In genomic region chr17:27155752-27156151, GRCm38 (mm10) we compare ENCODE assay signal across 26 mouse cellular contexts. TPM values are rescaled to one million over a fixed set of nuclear protein-coding genes. Genes with fewer than 3 reads are reported as not detected.
DNase-seq lines count a peak whose midpoint lies in the region; ATAC-seq and TF ChIP-seq lines count a peak whose summit lies in the region.
"Had no signal": no experiment of that assay in that cellular context is flagged by ENCODE, and none has a peak within 500 bp of the region (broad histone marks: within the 10 kb centered on the region; RNA-seq: fewer than 3 reads in every experiment).

No protein-coding gene starts in this region.

- TF ChIP-seq EP300 in heart, postnatal 0 days (IDR thresholded peaks at IDR 0.05; ENCODE audit: low read depth): no peak

- TF ChIP-seq CTCF in gastrocnemius, adult 2 months (IDR thresholded peaks at IDR 0.05): no peak
- TF ChIP-seq CTCF in heart, postnatal 0 days (IDR thresholded peaks at IDR 0.05; ENCODE audit: low read depth): no peak

- H3K9ac ChIP-seq in heart, postnatal 0 days (replicated peaks; ENCODE audit: low read depth, low read length): no peak overlapping the region
- no peak overlapping the region for H3K9ac ChIP-seq in midbrain, embryonic 11.5 days (ENCODE audit: low read length)
- H3K9ac ChIP-seq: forebrain, embryonic 12.5 days; forebrain, embryonic 15.5 days; hindbrain, embryonic 15.5 days; intestine, embryonic 15.5 days had no signal

- no peaks in the 10 kb centered on the region for H3K9me3 ChIP-seq in heart, postnatal 0 days (replicated peaks; ENCODE audit: control insufficient read depth, low read length)
- no peaks in the 10 kb centered on the region for H3K9me3 ChIP-seq in midbrain, embryonic 10.5 days (replicated peaks)
- no peaks in the 10 kb centered on the region for H3K9me3 ChIP-seq in midbrain, embryonic 11.5 days (ENCODE audit: control insufficient read depth, low read length)
- H3K9me3 ChIP-seq: forebrain, embryonic 12.5 days; forebrain, embryonic 15.5 days; hindbrain, embryonic 15.5 days; intestine, embryonic 15.5 days had no signal

- no peak overlapping the region for H3K4me2 ChIP-seq in heart, postnatal 0 days (ENCODE audit: low read depth, low read length)
- H3K4me2 ChIP-seq in midbrain, embryonic 11.5 days: no peak overlapping the region
- H3K4me2 ChIP-seq: forebrain, embryonic 12.5 days; forebrain, embryonic 15.5 days; heart, embryonic 11.5 days; hindbrain, embryonic 15.5 days; intestine, embryonic 15.5 days had no signal

- DNase-seq in gastrocnemius, adult 2 months: no peak
- DNase-seq in gastrocnemius, postnatal 4 days (ENCODE audit: low spot score in 2 of 2): no peak
- DNase-seq in heart, postnatal 0 days (ENCODE audit: low spot score): no peak
- DNase-seq in heart, adult 8-10 months (ENCODE audit: low spot score): no peak
- DNase-seq in midbrain, embryonic 10.5 days (ENCODE audit: low spot score): no peak
- DNase-seq in midbrain, embryonic 11.5 days (ENCODE audit: low spot score, missing footprints): no peak
- DNase-seq in left cerebral cortex, postnatal 4 days: no peak
- DNase-seq: adrenal gland, postnatal 10 days; adrenal gland, postnatal 36 days; B cell, adult 2 months; cerebellum, adult 18-20 months; cerebellum, adult 9-10 months; cerebellum, postnatal 14 days; gastrocnemius, postnatal 10 days; gastrocnemius, postnatal 36 days; heart, adult 18-20 months; kidney, adult 11 months had no signal

- H3K27ac ChIP-seq in gastrocnemius, adult 2 months: peak overlapping the region; percentile 95
- H3K27ac ChIP-seq in heart, postnatal 0 days (ENCODE audit: low read depth): peak overlapping the region; percentile 40; the same call in 1 of the 2 replicates
- H3K27ac ChIP-seq in midbrain, embryonic 10.5 days (replicated peaks): peak overlapping the region; percentile 49; the same call in 1 of the 2 replicates
- no peak overlapping the region for H3K27ac ChIP-seq in midbrain, embryonic 11.5 days (ENCODE audit: low read depth, low read length)
- H3K27ac ChIP-seq: forebrain, embryonic 12.5 days; forebrain, embryonic 15.5 days; hindbrain, embryonic 15.5 days; intestine, embryonic 15.5 days had no signal

- no peaks in the 10 kb centered on the region for H3K36me3 ChIP-seq in heart, postnatal 0 days (replicated peaks; ENCODE audit: control insufficient read depth, insufficient read depth, low read length)
- no peaks in the 10 kb centered on the region for H3K36me3 ChIP-seq in midbrain, embryonic 10.5 days
- H3K36me3 ChIP-seq in midbrain, embryonic 11.5 days (ENCODE audit: control insufficient read depth, insufficient read depth, low read length): no peaks in the 10 kb centered on the region
- H3K36me3 ChIP-seq: forebrain, embryonic 12.5 days; forebrain, embryonic 15.5 days; G1E; hindbrain, embryonic 15.5 days; intestine, embryonic 15.5 days had no signal

- intact Hi-C loops in gastrocnemius, adult 2 months (cut with DNase I): no loop called here
- intact Hi-C loops in left cerebral cortex, postnatal 4 days (cut with DNase I): no loop called here

- peak overlapping the region; percentile 48 for H3K4me3 ChIP-seq in gastrocnemius, adult 2 months
- H3K4me3 ChIP-seq in heart, postnatal 0 days (ENCODE audit: low read depth, low read length): no peak overlapping the region
- no peak overlapping the region for H3K4me3 ChIP-seq in midbrain, embryonic 10.5 days
- no peak overlapping the region for H3K4me3 ChIP-seq in midbrain, embryonic 11.5 days (ENCODE audit: low read depth, low read length)
- H3K4me3 ChIP-seq: forebrain, embryonic 12.5 days; forebrain, embryonic 15.5 days; hindbrain, embryonic 15.5 days; intestine, embryonic 15.5 days had no signal

- no peaks in the 10 kb centered on the region for H3K27me3 ChIP-seq in heart, postnatal 0 days (ENCODE audit: control insufficient read depth, insufficient read depth, low read length)
- peaks cover 5% of the 10 kb centered on the region; the same call in 1 of the 2 replicates for H3K27me3 ChIP-seq in midbrain, embryonic 10.5 days (ENCODE audit: low read depth, poor library complexity, severe bottlenecking)
- no peaks in the 10 kb centered on the region for H3K27me3 ChIP-seq in midbrain, embryonic 11.5 days (ENCODE audit: control insufficient read depth, insufficient read depth, low read length)
- H3K27me3 ChIP-seq: CH12.LX; forebrain, embryonic 15.5 days; hindbrain, embryonic 15.5 days; intestine, embryonic 15.5 days; Patski had no signal

- H3K4me1 ChIP-seq in heart, postnatal 0 days (ENCODE audit: control insufficient read depth, insufficient read depth): peaks cover 66% of the 10 kb centered on the region
- peaks cover 31% of the 10 kb centered on the region for H3K4me1 ChIP-seq in midbrain, embryonic 10.5 days
- H3K4me1 ChIP-seq in midbrain, embryonic 11.5 days (ENCODE audit: control insufficient read depth, insufficient read depth, low read length): peaks cover 4% of the 10 kb centered on the region; the same call in 1 of the 2 replicates

- WGBS in heart, postnatal 0 days: 68% methylated on average over 8 of the region's 8 CpGs
- 82% methylated on average over 8 of the region's 8 CpGs for WGBS in midbrain, embryonic 10.5 days
- 78% methylated on average over 8 of the region's 8 CpGs for WGBS in midbrain, embryonic 11.5 days

- no peak for ATAC-seq in heart, postnatal 0 days (ENCODE audit: insufficient read depth, low read depth)
- no peak for ATAC-seq in midbrain, embryonic 11.5 days (ENCODE audit: low FRiP score)
- ATAC-seq: forebrain, embryonic 15.5 days; intestine, embryonic 15.5 days; Patski had no signal

RNA-seq across cellular contexts. Expression of gene Ip6k3, which starts 11.8 kb away (rescaled TPM):
- total RNA-seq in gastrocnemius, adult 2 months (2021): 10 to 100 TPM; 30.9 to 84.2 TPM
- total RNA-seq in gastrocnemius, postnatal 4 days (2021): 10 to 100 TPM; 40.2 to 50.7 TPM
- total RNA-seq in heart, postnatal 0 days (2014; rRNA removed; ENCODE audit: low replicate concordance): 0.93 and 6.1 TPM in 2 replicates
- polyA plus RNA-seq in heart, postnatal 0 days (2015; fragmentation: Nextera tagmentation; extraction: Ambion mirVana): 2.1 and 3.7 TPM in 2 replicates
- total RNA-seq in heart, adult 8-10 months (2022): 1 to 10 TPM; 3.7 to 9.2 (median 4.8) TPM
- polyA plus RNA-seq in midbrain, embryonic 10.5 days (2016; fragmentation: Nextera tagmentation; extraction: Ambion mirVana): 0.29 TPM in 1 of 2 replicates, not detected in the other
- 0.07 and 0.48 TPM in 2 replicates for polyA plus RNA-seq in midbrain, embryonic 11.5 days (2014; fragmentation: Nextera tagmentation; extraction: Ambion mirVana)
- not detected for total RNA-seq in left cerebral cortex, postnatal 4 days (2021)
- total RNA-seq: hematopoietic stem cell, adult 5-6 weeks had no signal
- polyA plus RNA-seq: G1E had no signal

RNA-seq across cellular contexts. Expression of gene Uqcc2, which starts 22.0 kb away (rescaled TPM):
- total RNA-seq in gastrocnemius, adult 2 months (2021): 100 to 1,000 TPM; 405 to 424 TPM
- 100 to 1,000 TPM; 230 to 262 TPM for total RNA-seq in gastrocnemius, postnatal 4 days (2021)
- 301 and 397 TPM in 2 replicates for total RNA-seq in heart, postnatal 0 days (2014; rRNA removed; ENCODE audit: low replicate concordance)
- 419 and 436 TPM in 2 replicates for polyA plus RNA-seq in heart, postnatal 0 days (2015; fragmentation: Nextera tagmentation; extraction: Ambion mirVana)
- 100 to 1,000 TPM; 333 to 355 (median 345) TPM for total RNA-seq in heart, adult 8-10 months (2022)
- polyA plus RNA-seq in midbrain, embryonic 10.5 days (2016; fragmentation: Nextera tagmentation; extraction: Ambion mirVana): 404 and 411 TPM in 2 replicates
- polyA plus RNA-seq in midbrain, embryonic 11.5 days (2014; fragmentation: Nextera tagmentation; extraction: Ambion mirVana): 316 and 332 TPM in 2 replicates
- total RNA-seq in left cerebral cortex, postnatal 4 days (2021): 100 to 1,000 TPM; 170 to 186 TPM

RNA-seq across cellular contexts. Expression of gene Lemd2, which starts 48.5 kb away (rescaled TPM):
- 10 to 100 TPM; 22.4 to 23.9 TPM for total RNA-seq in gastrocnemius, adult 2 months (2021)
- total RNA-seq in gastrocnemius, postnatal 4 days (2021): 10 to 100 TPM; 34.2 to 34.4 TPM
- total RNA-seq in heart, postnatal 0 days (2014; rRNA removed; ENCODE audit: low replicate concordance): 40.2 and 45.4 TPM in 2 replicates
- polyA plus RNA-seq in heart, postnatal 0 days (2015; fragmentation: Nextera tagmentation; extraction: Ambion mirVana): 6.5 and 7.1 TPM in 2 replicates
- 10 to 100 TPM; 25.8 to 30.2 (median 27.8) TPM for total RNA-seq in heart, adult 8-10 months (2022)
- 16.4 and 20.8 TPM in 2 replicates for polyA plus RNA-seq in midbrain, embryonic 10.5 days (2016; fragmentation: Nextera tagmentation; extraction: Ambion mirVana)
- 13.2 and 16.3 TPM in 2 replicates for polyA plus RNA-seq in midbrain, embryonic 11.5 days (2014; fragmentation: Nextera tagmentation; extraction: Ambion mirVana)
- 10 to 100 TPM; 64.7 to 67.8 TPM for total RNA-seq in left cerebral cortex, postnatal 4 days (2021)
